14 mouse cellular contexts compared by ENCODE assay signal in genomic region chr12:108564910-108565506, GRCm38 (mm10). TPM values are rescaled to one million over a fixed set of nuclear protein-coding genes. Genes with fewer than 3 reads are reported as not detected.
DNase-seq lines count a peak whose midpoint lies in the region; ATAC-seq and TF ChIP-seq lines count a peak whose summit lies in the region.
"Had no signal": no experiment of that assay in that cellular context is flagged by ENCODE, and none has a peak within 500 bp of the region (broad histone marks: within the 10 kb centered on the region; RNA-seq: fewer than 3 reads in every experiment).

No protein-coding gene starts in this region.

- peak overlapping the region; percentile 22; the same call in 1 of the 2 replicates for H3K9ac ChIP-seq in forebrain, embryonic 15.5 days (replicated peaks)
- H3K9ac ChIP-seq in hindbrain, postnatal 0 days (replicated peaks; ENCODE audit: low read length) = no peak overlapping the region
- H3K9ac ChIP-seq in neural tube, embryonic 12.5 days = no peak overlapping the region
- no peak overlapping the region for H3K9ac ChIP-seq in liver, postnatal 0 days (replicated peaks)
- H3K9ac ChIP-seq in intestine, postnatal 0 days (ENCODE audit: low read depth, low read length) = no peak overlapping the region
- H3K9ac ChIP-seq: limb, embryonic 15.5 days; lung, embryonic 14.5 days had no signal

- no peak for TF ChIP-seq CTCF in hindbrain, postnatal 0 days (IDR thresholded peaks at IDR 0.05; ENCODE audit: low read depth)
- no peak for TF ChIP-seq CTCF in liver, postnatal 0 days (IDR thresholded peaks at IDR 0.05; ENCODE audit: low read depth)
- TF ChIP-seq CTCF in intestine, postnatal 0 days (IDR thresholded peaks at IDR 0.05; ENCODE audit: low read depth) = no peak

- peak; percentile 78 for ATAC-seq in forebrain, embryonic 15.5 days (replicated peaks)
- ATAC-seq in hindbrain, postnatal 0 days = peak; percentile 58
- peak; percentile 75 for ATAC-seq in neural tube, embryonic 12.5 days (ENCODE audit: low FRiP score, low read depth)
- ATAC-seq in liver, postnatal 0 days = no peak
- no peak for ATAC-seq in intestine, postnatal 0 days

- H3K36me3 ChIP-seq in forebrain, embryonic 15.5 days = no peaks in the 10 kb centered on the region
- H3K36me3 ChIP-seq in hindbrain, postnatal 0 days (ENCODE audit: insufficient read depth, low read length) = no peaks in the 10 kb centered on the region
- no peaks in the 10 kb centered on the region; the same call in 1 of the 2 replicates for H3K36me3 ChIP-seq in neural tube, embryonic 12.5 days
- H3K36me3 ChIP-seq in liver, postnatal 0 days (replicated peaks; ENCODE audit: insufficient read depth, low read length) = no peaks in the 10 kb centered on the region
- H3K36me3 ChIP-seq in intestine, postnatal 0 days (ENCODE audit: control insufficient read depth, insufficient read depth) = no peaks in the 10 kb centered on the region
- H3K36me3 ChIP-seq: limb, embryonic 15.5 days had no signal

- no peaks in the 10 kb centered on the region for H3K9me3 ChIP-seq in forebrain, embryonic 15.5 days
- H3K9me3 ChIP-seq in hindbrain, postnatal 0 days (ENCODE audit: low read length) = no peaks in the 10 kb centered on the region
- H3K9me3 ChIP-seq in neural tube, embryonic 12.5 days = no peaks in the 10 kb centered on the region
- no peaks in the 10 kb centered on the region for H3K9me3 ChIP-seq in liver, postnatal 0 days (ENCODE audit: low read length)
- H3K9me3 ChIP-seq in intestine, postnatal 0 days (ENCODE audit: control insufficient read depth) = no peaks in the 10 kb centered on the region
- H3K9me3 ChIP-seq: limb, embryonic 15.5 days had no signal

- H3K4me1 ChIP-seq in forebrain, embryonic 15.5 days = peaks cover 40% of the 10 kb centered on the region
- H3K4me1 ChIP-seq in hindbrain, postnatal 0 days (ENCODE audit: insufficient read depth, low read length) = no peaks in the 10 kb centered on the region
- peaks cover 28% of the 10 kb centered on the region for H3K4me1 ChIP-seq in neural tube, embryonic 12.5 days
- no peaks in the 10 kb centered on the region for H3K4me1 ChIP-seq in liver, postnatal 0 days (ENCODE audit: insufficient read depth)
- no peaks in the 10 kb centered on the region for H3K4me1 ChIP-seq in intestine, postnatal 0 days (replicated peaks; ENCODE audit: control insufficient read depth, insufficient read depth, low read length)
- H3K4me1 ChIP-seq: limb, embryonic 15.5 days had no signal

- H3K27ac ChIP-seq in forebrain, embryonic 15.5 days (replicated peaks) = peak overlapping the region; percentile 76
- H3K27ac ChIP-seq in hindbrain, postnatal 0 days = no peak overlapping the region
- no peak overlapping the region; the same call in 1 of the 2 replicates for H3K27ac ChIP-seq in neural tube, embryonic 12.5 days
- H3K27ac ChIP-seq in liver, postnatal 0 days (ENCODE audit: low read depth) = no peak overlapping the region
- H3K27ac ChIP-seq in intestine, postnatal 0 days (ENCODE audit: low read depth, low read length) = no peak overlapping the region
- H3K27ac ChIP-seq: limb, embryonic 15.5 days had no signal

- DNase-seq in embryo, embryonic 11 days = peak; percentile 40
- DNase-seq in hindbrain, postnatal 0 days (ENCODE audit: low spot score) = peak; percentile 46
- DNase-seq in liver, postnatal 0 days = no peak
- DNase-seq in right cerebral cortex, postnatal 14 days = no peak
- DNase-seq in layer of hippocampus, adult 18-20 months (ENCODE audit: low spot score in 2 of 2) = no peak
- DNase-seq: cerebellum, adult 11 months; cerebellum, postnatal 36 days; kidney, postnatal 36 days; lung, embryonic 14.5 days; thymus, adult 18-20 months had no signal

- 14% methylated on average over 12 of the region's 12 CpGs for WGBS in forebrain, embryonic 15.5 days
- WGBS in hindbrain, postnatal 0 days = 23% methylated on average over 12 of the region's 12 CpGs
- WGBS in neural tube, embryonic 12.5 days = 29% methylated on average over 12 of the region's 12 CpGs
- 84% methylated on average over 12 of the region's 12 CpGs for WGBS in liver, postnatal 0 days (ENCODE audit: insufficient replicate concordance)
- WGBS in intestine, postnatal 0 days = 83% methylated on average over 12 of the region's 12 CpGs

- H3K4me2 ChIP-seq in forebrain, embryonic 15.5 days (replicated peaks) = peak overlapping the region; percentile 27; the same call in 1 of the 2 replicates
- H3K4me2 ChIP-seq in hindbrain, postnatal 0 days (ENCODE audit: low read depth, low read length) = no peak overlapping the region
- H3K4me2 ChIP-seq in neural tube, embryonic 12.5 days (replicated peaks) = peak overlapping the region; percentile 21
- H3K4me2 ChIP-seq in liver, postnatal 0 days (ENCODE audit: low read depth, low read length) = no peak overlapping the region
- no peak overlapping the region for H3K4me2 ChIP-seq in intestine, postnatal 0 days (replicated peaks; ENCODE audit: low read depth)
- H3K4me2 ChIP-seq: limb, embryonic 15.5 days; lung, embryonic 14.5 days had no signal

- H3K27me3 ChIP-seq in forebrain, embryonic 15.5 days = no peaks in the 10 kb centered on the region
- H3K27me3 ChIP-seq in hindbrain, postnatal 0 days (ENCODE audit: insufficient read depth, low read length) = no peaks in the 10 kb centered on the region
- H3K27me3 ChIP-seq in neural tube, embryonic 12.5 days (replicated peaks) = no peaks in the 10 kb centered on the region
- no peaks in the 10 kb centered on the region for H3K27me3 ChIP-seq in liver, postnatal 0 days (ENCODE audit: insufficient read depth, low read length)
- H3K27me3 ChIP-seq in intestine, postnatal 0 days (replicated peaks; ENCODE audit: control insufficient read depth, insufficient read depth, low read length) = no peaks in the 10 kb centered on the region
- H3K27me3 ChIP-seq: limb, embryonic 15.5 days had no signal

- TF ChIP-seq EP300 in liver, postnatal 0 days (IDR thresholded peaks at IDR 0.05; ENCODE audit: low read depth) = no peak

- H3K4me3 ChIP-seq in forebrain, embryonic 15.5 days = peak overlapping the region; percentile 8; the same call in 1 of the 2 replicates
- H3K4me3 ChIP-seq in hindbrain, postnatal 0 days (ENCODE audit: low read length) = no peak overlapping the region
- H3K4me3 ChIP-seq in neural tube, embryonic 12.5 days = no peak overlapping the region
- H3K4me3 ChIP-seq in liver, postnatal 0 days (ENCODE audit: low read depth, low read length) = no peak overlapping the region
- no peak overlapping the region for H3K4me3 ChIP-seq in intestine, postnatal 0 days (ENCODE audit: low read depth, low read length)
- H3K4me3 ChIP-seq: limb, embryonic 15.5 days had no signal

RNA-seq across cellular contexts. Expression of gene Evl, which starts 10.5 kb away (rescaled TPM):
- 206 and 213 TPM in 2 replicates for polyA plus RNA-seq in forebrain, embryonic 15.5 days (2015; fragmentation: Nextera tagmentation; extraction: Ambion mirVana)
- total RNA-seq in hindbrain, postnatal 0 days (2014; rRNA removed) = 178 and 240 TPM in 2 replicates
- 222 and 231 TPM in 2 replicates for polyA plus RNA-seq in hindbrain, postnatal 0 days (2015; fragmentation: Nextera tagmentation; extraction: Ambion mirVana)
- polyA plus RNA-seq in neural tube, embryonic 12.5 days (2016; fragmentation: Nextera tagmentation; extraction: Ambion mirVana) = 151 and 156 TPM in 2 replicates
- 14.3 and 16.5 TPM in 2 replicates for polyA plus RNA-seq in liver, postnatal 0 days (2015; fragmentation: Nextera tagmentation; extraction: Ambion mirVana)
- polyA plus RNA-seq in intestine, postnatal 0 days (2015; fragmentation: Nextera tagmentation; extraction: Ambion mirVana) = 18.0 and 20.5 TPM in 2 replicates
- 100 to 1,000 TPM; 184 to 192 TPM for total RNA-seq in layer of hippocampus, adult 18-20 months (2021)

Comparison
In these comparisons a context has a peak if more than half of its experiments do, and no peak if none do; other contexts are left out.
1. DNase-seq: peak in embryo, embryonic 11 days (single experiment) and hindbrain, postnatal 0 days (single experiment); none in liver, postnatal 0 days (single experiment), right cerebral cortex, postnatal 14 days (single experiment) and layer of hippocampus, adult 18-20 months (0 of 2).
2. ATAC-seq: peak in forebrain, embryonic 15.5 days (single experiment), hindbrain, postnatal 0 days (single experiment) and neural tube, embryonic 12.5 days (single experiment); none in liver, postnatal 0 days (single experiment) and intestine, postnatal 0 days (single experiment).
3. H3K4me2 ChIP-seq: peak in forebrain, embryonic 15.5 days (single experiment) and neural tube, embryonic 12.5 days (single experiment); none in hindbrain, postnatal 0 days (single experiment), liver, postnatal 0 days (single experiment) and intestine, postnatal 0 days (single experiment).